In genomic region chr12:117159669-117160210, GRCm38 (mm10) we compare ENCODE assay signal across 8 mouse cellular contexts.
DNase-seq lines count a peak whose midpoint lies in the region; ATAC-seq and TF ChIP-seq lines count a peak whose summit lies in the region.

No protein-coding gene starts in this region.

- H3K4me1 ChIP-seq in heart, embryonic 13.5 days, result peaks cover 20% of the 10 kb centered on the region
- no peaks in the 10 kb centered on the region for H3K4me1 ChIP-seq in G1E (ENCODE audit: insufficient read depth, low read depth, low read length)
- H3K4me1 ChIP-seq in forebrain, postnatal 0 days (ENCODE audit: insufficient read depth), result peaks cover 13% of the 10 kb centered on the region; the same call in 1 of the 2 replicates
- peaks cover 68% of the 10 kb centered on the region for H3K4me1 ChIP-seq in midbrain, embryonic 12.5 days

- H3K27ac ChIP-seq in heart, embryonic 13.5 days (replicated peaks), result no peak overlapping the region
- peak overlapping the region; percentile 72 for H3K27ac ChIP-seq in forebrain, postnatal 0 days (ENCODE audit: low read depth, low read length)
- peak overlapping the region; percentile 91 for H3K27ac ChIP-seq in midbrain, embryonic 12.5 days (replicated peaks)

- peak overlapping the region; percentile 47 for H3K4me3 ChIP-seq in heart, embryonic 13.5 days
- H3K4me3 ChIP-seq in G1E (ENCODE audit: low read depth, low read length), result peak overlapping the region; percentile 16; the same call in 1 of the 2 replicates
- H3K4me3 ChIP-seq in forebrain, postnatal 0 days (ENCODE audit: low read depth, low read length), result peak overlapping the region; percentile 14
- H3K4me3 ChIP-seq in midbrain, embryonic 12.5 days, result peak overlapping the region; percentile 94

- intact Hi-C loops in heart, postnatal 10 days (cut with DNase I), result loop anchor here (5.0 kb wide), 1 partner anchor 83 kb away; no protein-coding TSS in a partner anchor

- H3K9ac ChIP-seq in heart, embryonic 13.5 days, result peak overlapping the region; percentile 66
- H3K9ac ChIP-seq in forebrain, postnatal 0 days, result peak overlapping the region; percentile 44
- peak overlapping the region; percentile 68 for H3K9ac ChIP-seq in midbrain, embryonic 12.5 days (replicated peaks)

- 5% methylated on average over 15 of the region's 15 CpGs for WGBS in heart, embryonic 13.5 days
- WGBS in forebrain, postnatal 0 days, result 13% methylated on average over 15 of the region's 15 CpGs
- WGBS in midbrain, embryonic 12.5 days, result 10% methylated on average over 15 of the region's 15 CpGs

- no peak for DNase-seq in heart, postnatal 10 days
- DNase-seq in G1E (ENCODE audit: low spot score), result no peak
- DNase-seq in forebrain, postnatal 0 days, result peak; percentile 47
- DNase-seq in cerebellum, adult 8-10 months, result no peak
- no peak for DNase-seq in gastrocnemius, adult 8-10 months (ENCODE audit: low spot score in 2 of 2)
- no peak for DNase-seq in frontal cortex, postnatal 25 days (ENCODE audit: low spot score in 2 of 2)

- no peak for ATAC-seq in heart, embryonic 13.5 days (ENCODE audit: extremely low read depth, insufficient number of reproducible peaks, low FRiP score, low TSS enrichment)
- ATAC-seq in G1E (ENCODE audit: extremely low read depth, insufficient number of reproducible peaks, low FRiP score, poor library complexity, severe bottlenecking), result no peak
- peak; percentile 32; the same call in 1 of the 2 replicates for ATAC-seq in forebrain, postnatal 0 days
- ATAC-seq in midbrain, embryonic 12.5 days (ENCODE audit: low FRiP score, low read depth), result no peak

- no peak for TF ChIP-seq CTCF in G1E (IDR thresholded peaks at IDR 0.05; ENCODE audit: low read depth, low read length)
- TF ChIP-seq CTCF in forebrain, postnatal 0 days (IDR thresholded peaks at IDR 0.05; ENCODE audit: low read depth), result no peak

- H3K4me2 ChIP-seq in heart, embryonic 13.5 days, result peak overlapping the region; percentile 66
- H3K4me2 ChIP-seq in forebrain, postnatal 0 days (ENCODE audit: low read depth), result peak overlapping the region; percentile 51
- peak overlapping the region; percentile 67 for H3K4me2 ChIP-seq in midbrain, embryonic 12.5 days (replicated peaks)

- H3K36me3 ChIP-seq in heart, embryonic 13.5 days, result no peaks in the 10 kb centered on the region
- no peaks in the 10 kb centered on the region for H3K36me3 ChIP-seq in G1E (replicated peaks)
- H3K36me3 ChIP-seq in forebrain, postnatal 0 days (ENCODE audit: insufficient read depth), result no peaks in the 10 kb centered on the region; the same call in 1 of the 2 replicates
- H3K36me3 ChIP-seq in midbrain, embryonic 12.5 days, result peaks cover 32% of the 10 kb centered on the region

- no peaks in the 10 kb centered on the region for H3K9me3 ChIP-seq in heart, embryonic 13.5 days
- H3K9me3 ChIP-seq in G1E (replicated peaks), result peaks cover 67% of the 10 kb centered on the region
- no peaks in the 10 kb centered on the region for H3K9me3 ChIP-seq in forebrain, postnatal 0 days (ENCODE audit: low read length)
- H3K9me3 ChIP-seq in midbrain, embryonic 12.5 days, result no peaks in the 10 kb centered on the region

- H3K27me3 ChIP-seq in heart, embryonic 13.5 days (replicated peaks), result peaks cover 94% of the 10 kb centered on the region
- no peaks in the 10 kb centered on the region; the same call in 1 of the 2 replicates for H3K27me3 ChIP-seq in G1E (ENCODE audit: insufficient read depth, low read length)
- peaks cover 9% of the 10 kb centered on the region; the same call in 1 of the 2 replicates for H3K27me3 ChIP-seq in forebrain, postnatal 0 days (ENCODE audit: insufficient read depth, low read length)
- no peaks in the 10 kb centered on the region for H3K27me3 ChIP-seq in midbrain, embryonic 12.5 days

Comparison
In these comparisons a context has a peak if more than half of its experiments do, and no peak if none do; other contexts are left out.
1. H3K4me3 ChIP-seq: peak in every context shown above with its lines; median percentile 94 in midbrain, embryonic 12.5 days; 47 in heart, embryonic 13.5 days; 16 in G1E; 14 in forebrain, postnatal 0 days.